Mouse (Mus musculus) brain, adult 10 weeks (tissue): ENCODE measurements around the gene Ptcd3. TPM values are rescaled to one million over a fixed set of nuclear protein-coding genes. Genes with fewer than 3 reads are reported as not detected.

Experiments
- polyA plus RNA-seq: library from polyadenylated mRNA; stranded (reverse); fragments of 350-450 nt; fragmentation: Illumina TruSeq; extraction: RNeasy Lipid Tissue Mini Kit (QIAGEN cat#74804); gene quantifications from one replicate; pipeline ENCODE4 v1.2.3, GENCODE M21; 2015; ENCODE audit warnings: low read depth, low replicate concordance

Gene Ptcd3
- polyA plus RNA-seq: 69.2 TPM

DNA sequence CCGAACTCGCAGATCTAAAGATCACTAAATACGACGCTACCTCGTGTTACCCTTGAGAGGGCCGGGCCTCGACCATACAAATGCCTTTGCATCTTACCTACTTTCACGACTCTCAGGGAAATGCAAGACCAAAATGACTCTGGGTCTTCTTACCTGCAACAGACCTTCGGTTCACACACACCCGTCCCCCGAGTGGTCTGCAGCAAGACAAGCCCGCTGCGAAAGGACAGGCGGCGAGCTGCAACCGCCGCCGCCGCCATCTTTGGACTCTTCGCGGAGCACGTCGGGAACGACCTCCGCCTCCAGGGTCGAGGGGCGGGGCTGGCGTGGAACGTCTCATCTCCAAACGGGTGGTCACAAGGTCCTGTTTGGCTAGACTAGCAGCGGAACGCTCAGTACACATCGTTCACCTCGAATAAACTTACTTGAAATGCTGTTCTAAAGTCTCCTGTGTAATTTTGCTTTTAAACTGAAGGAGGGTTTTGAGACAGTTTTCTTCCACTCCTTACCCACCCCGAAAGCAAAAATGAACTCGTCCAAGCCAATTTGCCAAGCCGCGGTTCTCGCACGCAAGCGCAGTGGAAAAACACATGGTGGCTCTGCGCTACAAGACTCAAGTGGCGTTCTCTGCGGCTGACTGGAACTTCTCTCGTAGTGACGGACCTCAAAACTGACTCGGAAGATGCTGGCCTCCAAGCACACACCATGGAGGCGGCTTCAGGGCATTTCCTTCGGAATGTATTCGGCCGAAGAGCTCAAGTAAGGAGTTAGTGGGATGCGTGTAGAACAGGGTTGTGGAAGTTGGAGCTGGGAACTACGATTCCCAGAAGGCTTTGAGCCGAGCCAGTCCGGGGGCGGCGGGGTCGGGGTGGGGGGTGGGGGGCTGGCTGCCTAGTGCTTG is at the start of gene Ptcd3, which contains the start of gene Polr1a:
Gene Ptcd3 (minus strand): TSS at position 270 of the 901 bp plus-strand sequence.
Gene Polr1a (plus strand): TSS at position 573 of the 901 bp plus-strand sequence.

DNA sequence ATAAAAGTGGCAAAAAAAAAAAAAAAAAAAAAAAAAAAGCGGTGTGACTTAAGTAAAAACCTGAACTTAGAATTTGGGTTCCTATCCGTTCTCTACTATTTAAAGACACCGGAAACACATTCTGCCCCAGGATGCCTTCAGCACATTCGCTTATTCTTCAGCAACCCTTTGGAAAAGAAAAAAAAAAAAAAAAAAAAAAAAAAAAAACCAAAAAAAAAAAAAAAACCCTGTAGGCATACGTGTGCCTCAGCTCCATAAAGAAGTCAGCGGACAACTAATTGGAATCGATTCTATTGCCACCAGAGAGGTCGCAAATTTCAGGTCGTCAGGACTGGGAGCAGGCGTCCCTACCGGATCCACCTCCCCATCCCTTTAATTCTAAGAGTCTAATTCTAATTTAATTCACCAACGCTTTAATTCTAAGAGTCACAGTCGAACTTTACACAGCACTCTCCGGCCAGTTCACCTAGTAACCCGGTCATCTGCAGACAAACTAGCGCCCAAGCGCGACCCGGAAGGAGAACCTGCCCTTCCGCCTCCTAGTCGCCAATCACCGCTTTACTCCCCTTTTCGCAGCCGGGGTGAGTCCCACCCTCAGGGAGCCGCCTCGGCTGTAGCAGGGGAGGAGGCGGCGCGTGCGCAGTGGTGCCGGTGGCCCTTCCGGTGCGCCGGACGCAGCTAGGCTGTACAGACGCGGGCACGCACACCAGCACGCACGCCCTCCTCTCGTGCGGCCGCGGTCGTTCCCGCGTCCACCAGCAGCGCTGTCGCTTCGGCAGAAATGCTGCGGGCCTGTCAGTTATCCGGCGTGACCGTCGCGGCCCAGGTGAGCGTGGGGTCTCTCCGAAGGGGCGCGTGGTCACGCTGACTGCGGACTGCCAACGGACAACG is 77.6 kb downstream of the Ptcd3 start, which contains the start of gene Immt:
Gene Immt (plus strand): TSS at position 642 of the 891 bp plus-strand sequence.

Other genes starting within 250 kb of the Ptcd3 start
- 90.4 TPM for gene Reep1, start 201.2 kb downstream of the Ptcd3 start, polyA plus RNA-seq
- 34.8 TPM for gene Mrpl35, start 81.8 kb downstream of the Ptcd3 start, polyA plus RNA-seq
- gene Immt, start 77.4 kb downstream of the Ptcd3 start, polyA plus RNA-seq: 137 TPM
- 16.4 TPM for gene Polr1a, start 303 bp upstream of the Ptcd3 start, polyA plus RNA-seq
- gene St3gal5, start 188.8 kb upstream of the Ptcd3 start, polyA plus RNA-seq: 124 TPM